Mouse (Mus musculus) large intestine, adult 2 months (tissue): ENCODE measurements around the gene Plscr3. TPM values are rescaled to one million over a fixed set of nuclear protein-coding genes. Genes with fewer than 3 reads are reported as not detected.
A peak's percentile ranks its signal among the peaks of the same experiment; 100 is the strongest.
"Not testable (repeated sequence)": the region's sequence is repeated elsewhere in the genome, so short reads cannot be mapped to it uniquely, and the experiment has no call there.

ENCODE experiments used
- DNase-seq: peaks from one replicate; pipeline ENCODE4 v3.0.0-alpha.2; 2012; ENCODE audit warnings: low read depth, low spot score
- WGBS: fragments of 180-500 bp; shearing (Covaris S2); methylation state at CpG from one replicate; pipeline ENCODE4 v1.1.7; 2018; 5-methylcytosine and 5-hydroxymethylcytosine counted together
- polyA plus RNA-seq: library from polyadenylated mRNA; depleted of rRNA; stranded (reverse); fragments of >200 nt; gene quantifications from 2 replicates; pipeline ENCODE4 v1.2.3, GENCODE M21; 2012

The Plscr3 gene
- polyA plus RNA-seq, 1 experiment = 36.1 TPM

DNA sequence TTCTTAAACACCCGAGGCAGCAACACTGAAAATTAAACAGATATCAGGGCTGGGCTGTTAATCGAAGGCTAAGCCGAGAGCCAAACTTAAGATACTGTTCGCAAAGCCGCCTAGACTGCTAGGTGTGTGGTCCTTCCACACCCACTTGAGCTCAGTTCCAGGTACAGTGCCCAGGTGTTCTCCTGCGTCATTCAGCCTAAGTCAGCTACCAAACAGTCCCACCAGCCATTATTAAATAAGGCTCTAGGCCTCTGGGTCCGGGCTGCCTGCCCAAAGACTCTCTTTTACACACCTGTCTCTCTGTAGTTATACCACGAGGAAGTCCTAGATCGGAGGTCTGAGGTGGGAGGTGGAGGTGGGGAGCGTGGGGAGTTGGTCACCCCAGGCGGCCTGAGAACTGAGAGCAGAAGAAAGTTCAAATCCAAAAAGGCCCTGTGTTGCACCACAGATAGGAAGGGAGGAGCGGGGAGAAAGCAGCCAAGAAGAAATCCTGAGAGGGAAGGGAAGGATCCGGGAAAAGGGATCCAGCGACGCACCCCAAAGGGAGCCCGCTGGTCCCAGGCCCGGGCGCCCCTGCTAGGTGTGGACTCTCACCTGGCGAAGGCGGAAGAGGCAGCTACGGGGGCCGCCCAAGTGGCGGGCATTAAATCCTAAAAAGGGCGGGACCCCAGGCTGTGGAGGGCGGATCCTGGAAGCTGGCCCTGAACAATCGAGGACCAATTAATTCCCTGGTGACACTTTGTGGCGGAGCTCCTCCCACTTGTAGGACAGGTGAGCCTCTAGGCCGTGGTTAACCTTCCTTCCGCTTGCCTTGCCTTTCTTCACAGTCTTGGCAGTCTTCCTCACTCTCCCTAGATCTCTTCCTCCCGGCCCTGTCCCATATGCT, 12.2 kb downstream of the Plscr3 start, which contains the start of gene Tnk1:
Tnk1 (minus strand) TSS at position 618 of the 886 bp plus-strand sequence.
- 20% methylated on average over 30 of the region's 30 CpGs for WGBS
- DNase-seq = peak; percentile 87

DNA sequence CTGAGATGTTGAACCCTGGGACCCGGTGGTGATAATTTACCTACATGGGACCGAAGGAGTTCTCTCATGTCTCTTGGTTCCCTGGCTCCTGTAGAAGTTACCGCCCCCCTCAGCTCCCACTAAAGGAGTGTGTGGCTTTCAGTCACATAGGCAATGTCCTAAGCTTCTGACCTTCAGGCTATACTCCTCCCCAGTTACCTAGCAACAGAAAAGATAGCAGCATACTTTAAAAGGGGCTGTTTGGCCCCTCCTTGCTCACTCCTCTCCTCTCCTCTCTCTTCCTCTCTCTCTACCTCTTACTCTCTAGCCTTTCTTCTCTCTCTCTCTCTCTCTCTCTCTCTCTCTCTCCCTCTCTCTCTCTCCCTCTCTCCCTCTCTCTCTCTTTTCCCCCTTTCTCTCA, 17.6 kb downstream of the Plscr3 start:
- not testable (repeated sequence) for DNase-seq
- 75% methylated on average over 3 of the region's 3 CpGs for WGBS

GRCm38 (mm10) chr11:69864138-69864860, 18.1 kb downstream of the Plscr3 start:
- 48% methylated on average over 8 of the region's 8 CpGs for WGBS
- DNase-seq = no peak

DNA sequence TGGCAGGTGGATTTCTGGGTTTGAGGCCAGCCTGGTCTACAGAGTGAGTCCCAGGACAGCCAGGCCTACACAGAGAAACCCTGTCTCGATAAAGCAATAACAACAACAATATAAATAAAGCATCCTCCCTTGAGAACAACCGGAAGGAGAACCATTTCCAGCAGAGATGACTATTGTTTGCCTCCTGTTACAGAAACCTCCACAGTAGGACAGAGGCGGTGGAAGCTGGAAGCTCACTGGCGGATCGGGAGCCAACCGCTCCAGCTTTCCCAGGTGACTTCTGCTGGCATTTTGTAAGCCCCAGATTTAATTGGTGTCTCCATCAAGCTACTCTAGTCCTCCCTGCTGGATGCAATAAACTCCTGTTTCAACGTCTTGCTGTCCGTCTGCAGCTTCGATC, 19.4 kb downstream of the Plscr3 start:
- WGBS = 75% methylated on average over 9 of the region's 9 CpGs
- DNase-seq = no peak

DNA sequence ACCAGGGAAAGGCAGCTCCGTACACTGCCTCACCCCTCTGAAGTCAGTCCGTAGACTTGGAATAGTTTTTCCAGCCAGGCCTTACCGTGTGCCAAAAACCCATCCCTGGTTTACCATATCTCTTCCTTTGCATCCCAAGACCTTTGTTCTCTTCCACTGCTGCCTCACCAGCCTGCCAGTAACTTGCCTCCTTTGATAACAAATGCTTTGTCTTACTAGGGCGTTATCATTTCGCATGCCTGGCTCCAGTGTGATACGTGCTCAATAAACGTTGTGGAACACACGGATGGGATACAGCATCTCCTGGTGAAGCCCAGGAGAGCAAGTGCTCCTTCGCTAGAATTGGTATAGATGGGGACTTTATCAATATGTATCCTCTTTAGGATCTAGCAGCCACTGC, 21.2 kb downstream of the Plscr3 start:
- no peak for DNase-seq
- 63% methylated on average over 9 of the region's 9 CpGs for WGBS

- DNase-seq = no peak
- 73% methylated on average over 2 of the region's 2 CpGs for WGBS
These were observed 24.3 kb downstream of the Plscr3 start for GRCm38 (mm10) chr11:69870289-69871069.

DNA sequence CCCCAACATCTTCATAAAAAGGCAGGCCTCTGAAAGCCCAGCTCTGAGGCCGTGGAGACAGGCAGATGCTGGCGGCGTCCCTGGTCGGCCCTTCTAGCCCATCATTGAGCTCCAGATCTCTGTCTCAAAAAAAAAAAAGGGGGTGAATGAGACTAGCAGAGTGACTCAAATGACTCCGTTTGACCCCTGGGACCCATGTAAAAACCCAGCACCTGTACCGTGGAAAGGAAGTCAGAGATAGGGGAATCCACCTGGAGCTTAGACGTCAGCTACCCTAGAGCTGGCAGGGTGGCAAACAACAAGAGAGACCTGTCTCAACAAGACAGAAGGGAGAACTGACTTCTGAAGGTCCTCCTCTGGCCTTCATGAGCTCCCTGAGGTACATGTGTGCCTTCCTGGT, 25.6 kb downstream of the Plscr3 start:
- 86% methylated on average over 7 of the region's 7 CpGs for WGBS
- DNase-seq = no peak

- WGBS = 81% methylated on average over 4 of the region's 4 CpGs
- DNase-seq = no peak
These were observed 26.3 kb downstream of the Plscr3 start for GRCm38 (mm10) chr11:69872451-69872850.

DNA sequence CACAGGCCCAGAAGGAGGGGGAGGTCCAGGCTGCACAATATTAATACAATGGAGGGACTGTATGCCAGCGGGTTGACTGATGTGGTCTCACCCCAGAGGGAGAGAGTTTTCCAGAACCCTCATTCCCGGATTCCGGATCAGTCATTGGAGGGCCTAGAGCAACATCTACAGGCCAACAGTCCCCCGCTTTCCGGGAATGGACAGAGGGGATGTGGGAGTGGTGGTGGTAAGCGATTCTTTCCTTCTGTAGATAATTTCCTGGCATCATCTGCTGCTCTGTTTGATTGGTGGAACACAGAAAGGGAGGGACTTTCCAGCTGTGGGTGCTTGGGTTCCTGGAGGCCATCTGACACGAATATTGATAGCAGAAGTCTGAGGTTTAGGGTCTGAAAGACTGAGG, 30.0 kb downstream of the Plscr3 start:
- WGBS = 47% methylated on average over 7 of the region's 7 CpGs
- no peak for DNase-seq

GRCm38 (mm10) chr11:69876867-69877266, 30.7 kb downstream of the Plscr3 start:
- no peak for DNase-seq
- 3% methylated on average over 12 of the region's 12 CpGs for WGBS

GRCm38 (mm10) chr11:69877878-69878277, 31.7 kb downstream of the Plscr3 start, which contains the start of gene Tmem95:
Gene Tmem95 (minus strand): TSS chr11:69878018.
- 79% methylated on average over 11 of the region's 11 CpGs for WGBS
- DNase-seq = no peak

GRCm38 (mm10) chr11:69878399-69878798, 32.2 kb downstream of the Plscr3 start:
- 77% methylated on average over 3 of the region's 3 CpGs for WGBS

GRCm38 (mm10) chr11:69878952-69879351, 32.8 kb downstream of the Plscr3 start:
- WGBS = 82% methylated on average over 6 of the region's 6 CpGs
- DNase-seq = no peak

More at GRCm38 (mm10) chr11:69878399-69878798, 32.2 kb downstream of the Plscr3 start:
- no peak for DNase-seq

GRCm38 (mm10) chr11:69879711-69880110, 33.5 kb downstream of the Plscr3 start:
- WGBS = 36% methylated on average over 15 of the region's 15 CpGs
- no peak for DNase-seq

GRCm38 (mm10) chr11:69880506-69880852, 34.3 kb downstream of the Plscr3 start:
- WGBS = under 1% methylated on average over 18 of the region's 18 CpGs
- no peak for DNase-seq

GRCm38 (mm10) chr11:69880853-69881603, 34.9 kb downstream of the Plscr3 start, which contains the start of gene Kctd11:
Gene Kctd11 (minus strand): TSS chr11:69881406.
- DNase-seq = no peak
- under 1% methylated on average over 46 of the region's 46 CpGs for WGBS

DNA sequence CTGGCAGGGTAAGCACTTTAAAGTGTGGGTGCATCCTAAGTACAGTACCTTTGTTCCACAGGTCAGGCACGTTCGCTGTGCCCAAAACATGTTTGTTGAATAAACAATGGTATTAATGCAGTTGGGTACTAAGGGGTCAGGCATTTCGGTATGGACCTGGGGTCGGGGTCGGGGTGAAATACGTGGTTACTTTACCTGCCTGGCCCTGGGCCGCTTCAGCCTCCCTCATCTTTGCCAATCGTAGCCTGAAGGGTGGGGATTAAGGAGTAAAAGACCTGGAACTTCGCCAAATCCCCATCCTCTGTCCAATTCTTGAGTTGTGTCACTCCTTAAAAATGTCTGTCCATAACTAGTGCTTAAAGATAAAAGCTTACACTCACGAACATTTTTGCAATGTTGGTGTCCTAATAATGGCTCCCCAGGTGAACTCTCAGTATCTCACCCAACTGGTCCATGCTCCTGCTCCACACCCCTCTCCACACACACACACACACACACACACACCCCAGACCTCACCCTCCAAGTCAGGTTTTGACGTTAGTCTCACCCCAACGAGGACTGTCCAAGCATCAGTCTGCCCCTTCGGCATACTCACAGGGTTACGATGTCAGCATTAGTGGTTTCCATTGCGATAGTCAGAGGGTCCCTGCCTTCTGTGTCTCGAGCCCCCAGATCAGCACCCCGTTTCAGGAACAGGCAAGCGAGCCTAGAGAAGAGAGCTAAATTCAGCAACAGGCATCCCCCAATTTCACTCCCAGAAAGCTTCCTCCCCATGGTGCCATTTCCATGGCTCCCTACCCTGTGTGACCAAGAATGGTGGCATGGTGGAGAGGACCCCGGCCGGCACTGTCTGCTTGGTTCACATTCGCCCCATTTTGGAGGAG, 35.9 kb downstream of the Plscr3 start:
- WGBS = 53% methylated on average over 21 of the region's 21 CpGs
- DNase-seq = no peak

- no peak for DNase-seq
- 71% methylated on average over 4 of the region's 4 CpGs for WGBS
These were observed 36.9 kb downstream of the Plscr3 start for GRCm38 (mm10) chr11:69883066-69883465.
